Mouse (Mus musculus): ENCODE results near the gene Rnf114. TPM values are rescaled to one million over a fixed set of nuclear protein-coding genes. Genes with fewer than 3 reads are reported as not detected.

The Rnf114 gene
- total and polyA plus RNA-seq, 2 experiments = 44.3 to 71.0 TPM

- Histone ChIP-seq H3K79me2 (ENCODE audit: control insufficient read depth, insufficient read depth, low read length) (0 out of 2 replicates have a peak, but pooled peaks cover 2% of the 10 kb centered on the region), H3K4me1 (ENCODE audit: control insufficient read depth, insufficient read depth, low read length) (no peaks in the 10 kb centered on the region), H3K36me3 (ENCODE audit: control insufficient read depth, insufficient read depth, low read length) (no peaks in the 10 kb centered on the region), H3K27ac (replicated peaks; ENCODE audit: insufficient read depth, low read depth, low read length) (peak overlapping the region; percentile 82), H3K27me3 (ENCODE audit: control insufficient read depth, insufficient read depth, low read length) (no peaks in the 10 kb centered on the region), H3K4me3 (ENCODE audit: insufficient read depth, low read depth, low read length) (no peak overlapping the region), H3K9ac (ENCODE audit: low read depth, low read length) (no peak overlapping the region)
- 64% methylated on average over 4 of the region's 4 CpGs for WGBS
- TF ChIP-seq POLR2A (IDR thresholded peaks at IDR 0.05; ENCODE audit: extremely low read depth, insufficient read depth, low read length) (no peak), CTCF (IDR thresholded peaks at IDR 0.05; ENCODE audit: low read depth, low read length) (no peak)
- DNase-seq (ENCODE audit: extremely low read depth, low read depth, low spot score) = peak; percentile 19
Observed at GRCm38 (mm10) chr2:167544004-167544356, 51.5 kb downstream of the Rnf114 start.

- Histone ChIP-seq H3K4me1 (ENCODE audit: control insufficient read depth, insufficient read depth, low read length) (no peaks in the 10 kb centered on the region), H3K27ac (replicated peaks; ENCODE audit: insufficient read depth, low read depth, low read length) (0 out of 2 replicates have a peak overlapping the region, but pooled peaks have one; percentile 34), H3K79me2 (ENCODE audit: control insufficient read depth, insufficient read depth, low read length) (0 out of 2 replicates have a peak, but pooled peaks cover 2% of the 10 kb centered on the region), H3K4me3 (ENCODE audit: insufficient read depth, low read depth, low read length) (no peak overlapping the region), H3K36me3 (ENCODE audit: control insufficient read depth, insufficient read depth, low read length) (no peaks in the 10 kb centered on the region), H3K27me3 (ENCODE audit: control insufficient read depth, insufficient read depth, low read length) (no peaks in the 10 kb centered on the region), H3K9ac (ENCODE audit: low read depth, low read length) (no peak overlapping the region)
- 79% methylated on average over 5 of the region's 5 CpGs for WGBS
- DNase-seq (ENCODE audit: extremely low read depth, low read depth, low spot score) = no peak
- TF ChIP-seq CTCF (IDR thresholded peaks at IDR 0.05; ENCODE audit: low read depth, low read length) = no peak
- no peak for TF ChIP-seq POLR2A (IDR thresholded peaks at IDR 0.05; ENCODE audit: extremely low read depth, insufficient read depth, low read length)
Observed at GRCm38 (mm10) chr2:167544456-167544855, 52.0 kb downstream of the Rnf114 start.

- Histone ChIP-seq H3K4me3 (ENCODE audit: insufficient read depth, low read depth, low read length) (no peak overlapping the region), H3K27me3 (ENCODE audit: control insufficient read depth, insufficient read depth, low read length) (no peaks in the 10 kb centered on the region), H3K79me2 (ENCODE audit: control insufficient read depth, insufficient read depth, low read length) (no peaks in the 10 kb centered on the region), H3K36me3 (ENCODE audit: control insufficient read depth, insufficient read depth, low read length) (no peaks in the 10 kb centered on the region), H3K27ac (replicated peaks; ENCODE audit: insufficient read depth, low read depth, low read length) (no peak overlapping the region), H3K9ac (ENCODE audit: low read depth, low read length) (no peak overlapping the region), H3K4me1 (ENCODE audit: control insufficient read depth, insufficient read depth, low read length) (no peaks in the 10 kb centered on the region)
- DNase-seq (ENCODE audit: extremely low read depth, low read depth, low spot score) = no peak
- TF ChIP-seq CTCF (IDR thresholded peaks at IDR 0.05; ENCODE audit: low read depth, low read length) (no peak), POLR2A (IDR thresholded peaks at IDR 0.05; ENCODE audit: extremely low read depth, insufficient read depth, low read length) (no peak)
- 89% methylated on average over 18 of the region's 18 CpGs for WGBS
Observed at GRCm38 (mm10) chr2:167546447-167547195, 54.2 kb downstream of the Rnf114 start.

DNA sequence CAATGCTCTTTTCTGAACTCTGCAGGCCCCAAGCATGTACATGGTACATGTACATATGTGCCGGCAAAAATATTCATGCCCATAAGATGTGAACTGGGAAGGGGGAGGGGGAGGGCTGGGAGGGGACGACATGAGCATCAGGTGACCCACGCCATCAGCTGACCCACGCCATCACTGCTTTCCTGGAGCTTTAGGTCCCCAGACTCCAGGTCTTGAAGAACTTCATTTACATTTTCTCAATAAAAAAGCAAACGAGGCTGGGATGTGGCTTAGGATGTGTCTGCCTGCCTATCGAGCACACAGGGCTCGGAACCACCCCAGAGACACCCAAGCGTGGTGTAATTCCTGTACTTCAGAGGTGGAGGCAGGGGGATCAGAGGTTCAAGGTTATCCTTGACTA is 55.0 kb downstream of the Rnf114 start:
- 94% methylated on average over 8 of the region's 8 CpGs for WGBS

DNA sequence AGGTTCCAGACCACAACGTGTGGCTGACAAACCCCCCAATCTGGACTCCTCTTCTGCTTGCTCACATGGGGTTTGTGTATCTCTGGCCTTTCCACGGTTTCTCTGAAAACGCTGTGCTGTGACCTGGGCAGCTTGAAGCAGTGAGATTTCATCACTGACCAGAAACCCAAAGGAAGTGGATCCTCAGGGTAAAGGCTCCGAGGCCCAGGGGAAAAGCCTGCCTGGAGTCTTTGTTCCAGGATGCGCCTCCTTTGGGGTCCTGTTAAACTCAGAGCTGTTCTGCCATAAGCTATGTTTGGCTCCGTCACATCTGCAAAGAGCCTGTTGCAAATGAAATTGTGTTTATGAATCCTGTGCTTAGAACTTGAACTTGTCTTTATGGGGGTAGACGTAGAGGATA is 56.5 kb downstream of the Rnf114 start:
- no peak for DNase-seq (ENCODE audit: extremely low read depth, low read depth, low spot score)
- Histone ChIP-seq H3K9ac (ENCODE audit: low read depth, low read length) (no peak overlapping the region), H3K27ac (replicated peaks; ENCODE audit: insufficient read depth, low read depth, low read length) (no peak overlapping the region), H3K4me1 (ENCODE audit: control insufficient read depth, insufficient read depth, low read length) (no peaks in the 10 kb centered on the region), H3K27me3 (ENCODE audit: control insufficient read depth, insufficient read depth, low read length) (no peaks in the 10 kb centered on the region), H3K36me3 (ENCODE audit: control insufficient read depth, insufficient read depth, low read length) (no peaks in the 10 kb centered on the region), H3K79me2 (ENCODE audit: control insufficient read depth, insufficient read depth, low read length) (no peaks in the 10 kb centered on the region), H3K4me3 (ENCODE audit: insufficient read depth, low read depth, low read length) (no peak overlapping the region)
- 88% methylated on average over 7 of the region's 7 CpGs for WGBS
- TF ChIP-seq CTCF (IDR thresholded peaks at IDR 0.05; ENCODE audit: low read depth, low read length) (no peak), POLR2A (IDR thresholded peaks at IDR 0.05; ENCODE audit: extremely low read depth, insufficient read depth, low read length) (no peak)

More for the DNA sequence above, 55.0 kb downstream of the Rnf114 start:
- no peaks in the 10 kb centered on the region for H3K36me3 ChIP-seq (ENCODE audit: control insufficient read depth, insufficient read depth, low read length)
- no peaks in the 10 kb centered on the region for H3K79me2 ChIP-seq (ENCODE audit: control insufficient read depth, insufficient read depth, low read length)
- no peak overlapping the region for H3K9ac ChIP-seq (ENCODE audit: low read depth, low read length)
- H3K27me3 ChIP-seq (ENCODE audit: control insufficient read depth, insufficient read depth, low read length) = no peaks in the 10 kb centered on the region
- no peak overlapping the region for H3K27ac ChIP-seq (replicated peaks; ENCODE audit: insufficient read depth, low read depth, low read length)
- TF ChIP-seq POLR2A (IDR thresholded peaks at IDR 0.05; ENCODE audit: extremely low read depth, insufficient read depth, low read length) (no peak), CTCF (IDR thresholded peaks at IDR 0.05; ENCODE audit: low read depth, low read length) (no peak)
- no peaks in the 10 kb centered on the region for H3K4me1 ChIP-seq (ENCODE audit: control insufficient read depth, insufficient read depth, low read length)
- H3K4me3 ChIP-seq (ENCODE audit: insufficient read depth, low read depth, low read length) = no peak overlapping the region
- no peak for DNase-seq (ENCODE audit: extremely low read depth, low read depth, low spot score)

GRCm38 (mm10) chr2:167550341-167550854 is 58.0 kb downstream of the Rnf114 start:
- Histone ChIP-seq H3K79me2 (ENCODE audit: control insufficient read depth, insufficient read depth, low read length) (no peaks in the 10 kb centered on the region), H3K27ac (replicated peaks; ENCODE audit: insufficient read depth, low read depth, low read length) (no peak overlapping the region), H3K4me1 (ENCODE audit: control insufficient read depth, insufficient read depth, low read length) (no peaks in the 10 kb centered on the region), H3K9ac (ENCODE audit: low read depth, low read length) (no peak overlapping the region), H3K36me3 (ENCODE audit: control insufficient read depth, insufficient read depth, low read length) (no peaks in the 10 kb centered on the region), H3K27me3 (ENCODE audit: control insufficient read depth, insufficient read depth, low read length) (no peaks in the 10 kb centered on the region), H3K4me3 (ENCODE audit: insufficient read depth, low read depth, low read length) (no peak overlapping the region)
- WGBS = 87% methylated on average over 8 of the region's 8 CpGs
- DNase-seq (ENCODE audit: extremely low read depth, low read depth, low spot score) = no peak
- TF ChIP-seq POLR2A (IDR thresholded peaks at IDR 0.05; ENCODE audit: extremely low read depth, insufficient read depth, low read length) = no peak
- no peak for TF ChIP-seq CTCF (IDR thresholded peaks at IDR 0.05; ENCODE audit: low read depth, low read length)
